Mouse (Mus musculus): Measurements from ENCODE around the gene Rnf150. TPM values are rescaled to one million over a fixed set of nuclear protein-coding genes. Genes with fewer than 3 reads are reported as not detected.

Gene Rnf150
- polyA plus RNA-seq, 1 experiment from 2014 or later: 2.4 TPM

- H3K4me2 ChIP-seq (replicated peaks; ENCODE audit: low read depth, low read length): no peak overlapping the region
- no peaks in the 10 kb centered on the region for H3K9me3 ChIP-seq (ENCODE audit: control insufficient read depth, low read length)
- no peak overlapping the region for H3K27ac ChIP-seq (ENCODE audit: low read depth, low read length)
- H3K9ac ChIP-seq (ENCODE audit: low read depth, low read length): no peak overlapping the region
- ATAC-seq (ENCODE audit: low FRiP score) (no peak), DNase-seq (ENCODE audit: low spot score) (no peak)
- H3K4me1 ChIP-seq (replicated peaks; ENCODE audit: control insufficient read depth, insufficient read depth, low read length): no peaks in the 10 kb centered on the region
- H3K4me3 ChIP-seq (ENCODE audit: low read depth, low read length): no peak overlapping the region
- H3K36me3 ChIP-seq (ENCODE audit: control insufficient read depth, insufficient read depth, low read length): no peaks in the 10 kb centered on the region
- H3K27me3 ChIP-seq (ENCODE audit: control insufficient read depth, insufficient read depth, low read length): no peaks in the 10 kb centered on the region
- 76% methylated on average over 8 of the region's 8 CpGs for WGBS
These were observed 195.8 kb downstream of the Rnf150 start for GRCm38 (mm10) chr8:83058951-83059350.

- Histone ChIP-seq H3K4me3 (ENCODE audit: low read depth, low read length) (no peak overlapping the region), H3K4me1 (replicated peaks; ENCODE audit: control insufficient read depth, insufficient read depth, low read length) (no peaks in the 10 kb centered on the region), H3K27me3 (ENCODE audit: control insufficient read depth, insufficient read depth, low read length) (no peaks in the 10 kb centered on the region), H3K9ac (ENCODE audit: low read depth, low read length) (no peak overlapping the region), H3K9me3 (ENCODE audit: control insufficient read depth, low read length) (no peaks in the 10 kb centered on the region), H3K27ac (ENCODE audit: low read depth, low read length) (no peak overlapping the region), H3K4me2 (replicated peaks; ENCODE audit: low read depth, low read length) (no peak overlapping the region), H3K36me3 (ENCODE audit: control insufficient read depth, insufficient read depth, low read length) (no peaks in the 10 kb centered on the region)
- 92% methylated on average over 2 of the region's 2 CpGs for WGBS
- DNase-seq (ENCODE audit: low spot score) (no peak), ATAC-seq (ENCODE audit: low FRiP score) (no peak)
These were observed 196.9 kb downstream of the Rnf150 start for GRCm38 (mm10) chr8:83060076-83060475.

GRCm38 (mm10) chr8:83061257-83061656, 198.1 kb downstream of the Rnf150 start:
- DNase-seq (ENCODE audit: low spot score): no peak
- H3K36me3 ChIP-seq (ENCODE audit: control insufficient read depth, insufficient read depth, low read length): no peaks in the 10 kb centered on the region
- H3K4me1 ChIP-seq (replicated peaks; ENCODE audit: control insufficient read depth, insufficient read depth, low read length): no peaks in the 10 kb centered on the region
- WGBS: 65% methylated on average over 5 of the region's 5 CpGs
- no peaks in the 10 kb centered on the region for H3K9me3 ChIP-seq (ENCODE audit: control insufficient read depth, low read length)
- H3K9ac ChIP-seq (ENCODE audit: low read depth, low read length): no peak overlapping the region
- no peak overlapping the region for H3K4me3 ChIP-seq (ENCODE audit: low read depth, low read length)
- H3K27me3 ChIP-seq (ENCODE audit: control insufficient read depth, insufficient read depth, low read length): no peaks in the 10 kb centered on the region
- no peak for ATAC-seq (ENCODE audit: low FRiP score)
- H3K27ac ChIP-seq (ENCODE audit: low read depth, low read length): no peak overlapping the region
- H3K4me2 ChIP-seq (replicated peaks; ENCODE audit: low read depth, low read length): no peak overlapping the region

- Histone ChIP-seq H3K9me3 (ENCODE audit: control insufficient read depth, low read length) (no peaks in the 10 kb centered on the region), H3K4me3 (ENCODE audit: low read depth, low read length) (no peak overlapping the region), H3K27ac (ENCODE audit: low read depth, low read length) (no peak overlapping the region), H3K36me3 (ENCODE audit: control insufficient read depth, insufficient read depth, low read length) (no peaks in the 10 kb centered on the region), H3K9ac (ENCODE audit: low read depth, low read length) (no peak overlapping the region), H3K4me1 (replicated peaks; ENCODE audit: control insufficient read depth, insufficient read depth, low read length) (no peaks in the 10 kb centered on the region), H3K4me2 (replicated peaks; ENCODE audit: low read depth, low read length) (no peak overlapping the region), H3K27me3 (ENCODE audit: control insufficient read depth, insufficient read depth, low read length) (no peaks in the 10 kb centered on the region)
- no peak for DNase-seq (ENCODE audit: low spot score)
- 79% methylated on average over 3 of the region's 3 CpGs for WGBS
- no peak for ATAC-seq (ENCODE audit: low FRiP score)
These were observed 198.7 kb downstream of the Rnf150 start for GRCm38 (mm10) chr8:83061873-83062272.

GRCm38 (mm10) chr8:83062276-83062675, 199.1 kb downstream of the Rnf150 start:
- no peak for DNase-seq (ENCODE audit: low spot score)
- no peaks in the 10 kb centered on the region for H3K27me3 ChIP-seq (ENCODE audit: control insufficient read depth, insufficient read depth, low read length)
- no peak overlapping the region for H3K9ac ChIP-seq (ENCODE audit: low read depth, low read length)
- no peak for ATAC-seq (ENCODE audit: low FRiP score)
- WGBS: 84% methylated on average over 5 of the region's 5 CpGs
- no peak overlapping the region for H3K27ac ChIP-seq (ENCODE audit: low read depth, low read length)
- H3K4me3 ChIP-seq (ENCODE audit: low read depth, low read length): no peak overlapping the region
- no peaks in the 10 kb centered on the region for H3K4me1 ChIP-seq (replicated peaks; ENCODE audit: control insufficient read depth, insufficient read depth, low read length)
- no peaks in the 10 kb centered on the region for H3K36me3 ChIP-seq (ENCODE audit: control insufficient read depth, insufficient read depth, low read length)
- H3K4me2 ChIP-seq (replicated peaks; ENCODE audit: low read depth, low read length): no peak overlapping the region
- no peaks in the 10 kb centered on the region for H3K9me3 ChIP-seq (ENCODE audit: control insufficient read depth, low read length)

GRCm38 (mm10) chr8:83064096-83064495, 200.9 kb downstream of the Rnf150 start:
- no peaks in the 10 kb centered on the region for H3K36me3 ChIP-seq (ENCODE audit: control insufficient read depth, insufficient read depth, low read length)
- WGBS: 92% methylated on average over 6 of the region's 6 CpGs
- H3K27ac ChIP-seq (ENCODE audit: low read depth, low read length): no peak overlapping the region
- no peaks in the 10 kb centered on the region for H3K9me3 ChIP-seq (ENCODE audit: control insufficient read depth, low read length)
- ATAC-seq (ENCODE audit: low FRiP score): no peak
- no peaks in the 10 kb centered on the region for H3K4me1 ChIP-seq (replicated peaks; ENCODE audit: control insufficient read depth, insufficient read depth, low read length)
- no peak overlapping the region for H3K4me2 ChIP-seq (replicated peaks; ENCODE audit: low read depth, low read length)
- no peak for DNase-seq (ENCODE audit: low spot score)
- no peaks in the 10 kb centered on the region for H3K27me3 ChIP-seq (ENCODE audit: control insufficient read depth, insufficient read depth, low read length)
- H3K9ac ChIP-seq (ENCODE audit: low read depth, low read length): no peak overlapping the region
- H3K4me3 ChIP-seq (ENCODE audit: low read depth, low read length): no peak overlapping the region

GRCm38 (mm10) chr8:83066076-83066475, 202.9 kb downstream of the Rnf150 start:
- H3K4me3 ChIP-seq (ENCODE audit: low read depth, low read length): no peak overlapping the region
- no peaks in the 10 kb centered on the region for H3K27me3 ChIP-seq (ENCODE audit: control insufficient read depth, insufficient read depth, low read length)
- H3K4me2 ChIP-seq (replicated peaks; ENCODE audit: low read depth, low read length): no peak overlapping the region
- H3K27ac ChIP-seq (ENCODE audit: low read depth, low read length): no peak overlapping the region
- H3K36me3 ChIP-seq (ENCODE audit: control insufficient read depth, insufficient read depth, low read length): no peaks in the 10 kb centered on the region
- 85% methylated on average over 6 of the region's 6 CpGs for WGBS
- H3K9me3 ChIP-seq (ENCODE audit: control insufficient read depth, low read length): no peaks in the 10 kb centered on the region
- no peak for DNase-seq (ENCODE audit: low spot score)
- ATAC-seq (ENCODE audit: low FRiP score): no peak
- no peak overlapping the region for H3K9ac ChIP-seq (ENCODE audit: low read depth, low read length)
- no peaks in the 10 kb centered on the region for H3K4me1 ChIP-seq (replicated peaks; ENCODE audit: control insufficient read depth, insufficient read depth, low read length)

- WGBS: 82% methylated on average over 3 of the region's 3 CpGs
- Histone ChIP-seq H3K9me3 (ENCODE audit: control insufficient read depth, low read length) (no peaks in the 10 kb centered on the region), H3K27me3 (ENCODE audit: control insufficient read depth, insufficient read depth, low read length) (no peaks in the 10 kb centered on the region), H3K9ac (ENCODE audit: low read depth, low read length) (no peak overlapping the region), H3K27ac (ENCODE audit: low read depth, low read length) (no peak overlapping the region), H3K4me2 (replicated peaks; ENCODE audit: low read depth, low read length) (no peak overlapping the region), H3K4me3 (ENCODE audit: low read depth, low read length) (no peak overlapping the region), H3K36me3 (ENCODE audit: control insufficient read depth, insufficient read depth, low read length) (no peaks in the 10 kb centered on the region), H3K4me1 (replicated peaks; ENCODE audit: control insufficient read depth, insufficient read depth, low read length) (no peaks in the 10 kb centered on the region)
- DNase-seq (ENCODE audit: low spot score): no peak
- no peak for ATAC-seq (ENCODE audit: low FRiP score)
These were observed 203.7 kb downstream of the Rnf150 start for GRCm38 (mm10) chr8:83066846-83067245.

- Histone ChIP-seq H3K27ac (ENCODE audit: low read depth, low read length) (no peak overlapping the region), H3K9me3 (ENCODE audit: control insufficient read depth, low read length) (no peaks in the 10 kb centered on the region), H3K27me3 (ENCODE audit: control insufficient read depth, insufficient read depth, low read length) (no peaks in the 10 kb centered on the region), H3K4me1 (replicated peaks; ENCODE audit: control insufficient read depth, insufficient read depth, low read length) (no peaks in the 10 kb centered on the region), H3K36me3 (ENCODE audit: control insufficient read depth, insufficient read depth, low read length) (no peaks in the 10 kb centered on the region), H3K9ac (ENCODE audit: low read depth, low read length) (no peak overlapping the region), H3K4me2 (replicated peaks; ENCODE audit: low read depth, low read length) (no peak overlapping the region), H3K4me3 (ENCODE audit: low read depth, low read length) (no peak overlapping the region)
- ATAC-seq (ENCODE audit: low FRiP score): no peak
- DNase-seq (ENCODE audit: low spot score): no peak
- WGBS: 80% methylated on average over 7 of the region's 7 CpGs
These were observed 204.8 kb downstream of the Rnf150 start for GRCm38 (mm10) chr8:83067906-83068305.

Data from hindbrain, embryonic 11.5 days (tissue).